Mouse (Mus musculus) cortical plate, adult 2 months (tissue): ENCODE measurements around the gene Fank1. TPM values are rescaled to one million over a fixed set of nuclear protein-coding genes. Genes with fewer than 3 reads are reported as not detected.
A peak's percentile ranks its signal among the peaks of the same experiment; 100 is the strongest.

ENCODE experiments used
- H3K27ac ChIP-seq: fragments of 200-500 bp; 2 replicates; pipeline ENCODE4 v1.5.1; 2012; ENCODE audit warnings: low read length, control low read depth, inconsistent platforms; ENCODE audit not compliant: insufficient read depth
- H3K4me1 ChIP-seq: fragments of 200-500 bp; 2 replicates; pipeline ENCODE4 v1.6.1; 2011; ENCODE audit warnings: low read length; ENCODE audit not compliant: control insufficient read depth, insufficient read depth
- H3K4me3 ChIP-seq: fragments of 200-500 bp; 2 replicates; pipeline ENCODE4 v1.5.1; 2011; ENCODE audit warnings: mild to moderate bottlenecking, low read length, control low read depth; ENCODE audit not compliant: insufficient read depth
- CTCF ChIP-seq: fragments of 200-500 bp; IDR thresholded peaks from 2 replicates; pipeline ENCODE4 v1.5.1; 2011; ENCODE audit warnings: mild to moderate bottlenecking, control low read depth, low read length; ENCODE audit not compliant: insufficient read depth; ENCODE audit errors: extremely low read depth
- POLR2A ChIP-seq: fragments of 200-500 bp; IDR thresholded peaks from 2 replicates; pipeline ENCODE4 v1.6.1; 2011; ENCODE audit warnings: mild to moderate bottlenecking, low read length, control low read depth; ENCODE audit not compliant: insufficient read depth; ENCODE audit errors: extremely low read depth
- polyA plus RNA-seq: library from polyadenylated mRNA; depleted of rRNA; stranded (reverse); fragments of >200 nt; gene quantifications from 2 replicates; pipeline ENCODE4 v1.2.3, GENCODE M21; 2012

The Fank1 gene
- polyA plus RNA-seq, 1 experiment: 5.8 TPM

GRCm38 (mm10) chr7:133765240-133765848 lies 11.3 kb upstream of the Fank1 start:
- H3K27ac ChIP-seq: no peak overlapping the region
- no peak for TF ChIP-seq CTCF
- TF ChIP-seq POLR2A: no peak
- no peak overlapping the region for H3K4me3 ChIP-seq
- H3K4me1 ChIP-seq: peaks cover 17% of the 10 kb centered on the region

DNA sequence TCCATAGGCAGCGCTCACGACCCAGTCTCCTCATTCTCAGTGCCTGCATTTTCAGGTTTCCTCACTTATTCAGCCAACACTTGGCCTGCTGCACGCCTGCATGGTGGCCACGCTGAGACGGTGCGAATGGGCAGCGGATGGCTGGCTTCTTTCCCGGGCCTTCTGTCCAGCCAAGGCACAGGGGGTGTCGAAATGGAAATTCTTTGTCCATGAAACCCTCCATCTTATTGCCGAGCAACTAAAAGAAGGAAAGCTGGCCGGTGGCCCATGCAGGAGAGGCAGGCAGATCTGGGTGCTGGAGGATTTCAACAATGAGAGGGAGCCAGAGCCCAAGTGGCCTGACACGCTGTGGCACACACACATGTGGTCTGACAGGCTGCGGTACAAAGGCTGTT lies 10.8 kb upstream of the Fank1 start:
- H3K27ac ChIP-seq: no peak overlapping the region
- peaks cover 17% of the 10 kb centered on the region for H3K4me1 ChIP-seq
- no peak overlapping the region for H3K4me3 ChIP-seq
- no peak for TF ChIP-seq POLR2A
- TF ChIP-seq CTCF: no peak

DNA sequence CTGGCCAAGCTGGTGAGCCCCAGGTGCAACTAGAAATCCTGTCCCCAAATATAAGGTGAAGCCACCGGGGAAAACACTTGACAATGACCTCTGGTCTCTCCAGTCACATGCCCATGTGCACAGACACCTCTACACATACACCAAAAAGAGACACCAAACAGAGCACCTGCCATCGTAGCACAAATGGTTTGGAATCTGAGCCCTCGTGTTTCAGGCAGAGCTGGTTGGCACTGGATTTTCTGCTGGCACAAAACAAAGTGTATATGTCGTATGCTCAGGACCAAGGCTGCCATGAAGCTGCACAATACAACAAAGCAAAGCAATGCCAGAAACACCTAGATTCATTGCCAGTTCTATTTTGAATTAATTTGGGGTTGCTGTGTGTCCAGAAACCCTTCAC lies 8.6 kb upstream of the Fank1 start:
- TF ChIP-seq CTCF (no peak), POLR2A (no peak)
- Histone ChIP-seq H3K27ac (peak overlapping the region; percentile 83), H3K4me1 (peaks cover 17% of the 10 kb centered on the region)

DNA sequence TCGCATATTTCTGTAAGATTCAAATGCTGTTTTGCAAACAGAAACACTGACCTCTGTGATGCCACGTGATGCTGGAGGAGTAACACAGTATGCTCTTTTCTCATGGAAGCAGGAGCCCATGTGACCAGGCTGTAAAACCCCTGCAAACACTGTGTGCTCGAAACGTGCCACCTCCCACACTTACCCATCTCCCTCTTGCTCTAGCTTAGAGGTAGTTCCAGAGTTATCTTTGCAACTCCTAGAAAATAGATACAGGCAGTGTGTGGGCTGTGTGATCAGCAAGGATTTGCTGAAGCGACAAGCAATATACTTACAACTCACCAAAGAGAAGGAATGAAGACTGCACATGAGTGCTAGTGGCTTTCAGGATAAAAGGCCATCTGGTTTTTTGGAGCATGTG lies 8.1 kb upstream of the Fank1 start:
- TF ChIP-seq POLR2A (no peak), CTCF (no peak)
- H3K27ac ChIP-seq: no peak overlapping the region
- H3K4me1 ChIP-seq: peaks cover 17% of the 10 kb centered on the region

More for the DNA sequence above, 8.6 kb upstream of the Fank1 start:
- H3K4me3 ChIP-seq: no peak overlapping the region

GRCm38 (mm10) chr7:133775179-133775578 lies 1.5 kb upstream of the Fank1 start:
- H3K4me3 ChIP-seq: peak overlapping the region; percentile 85
- TF ChIP-seq CTCF (no peak), POLR2A (no peak)
- H3K4me1 ChIP-seq: peaks cover 6% of the 10 kb centered on the region
- H3K27ac ChIP-seq: no peak overlapping the region

More for the DNA sequence above, 8.1 kb upstream of the Fank1 start:
- no peak overlapping the region for H3K4me3 ChIP-seq

DNA sequence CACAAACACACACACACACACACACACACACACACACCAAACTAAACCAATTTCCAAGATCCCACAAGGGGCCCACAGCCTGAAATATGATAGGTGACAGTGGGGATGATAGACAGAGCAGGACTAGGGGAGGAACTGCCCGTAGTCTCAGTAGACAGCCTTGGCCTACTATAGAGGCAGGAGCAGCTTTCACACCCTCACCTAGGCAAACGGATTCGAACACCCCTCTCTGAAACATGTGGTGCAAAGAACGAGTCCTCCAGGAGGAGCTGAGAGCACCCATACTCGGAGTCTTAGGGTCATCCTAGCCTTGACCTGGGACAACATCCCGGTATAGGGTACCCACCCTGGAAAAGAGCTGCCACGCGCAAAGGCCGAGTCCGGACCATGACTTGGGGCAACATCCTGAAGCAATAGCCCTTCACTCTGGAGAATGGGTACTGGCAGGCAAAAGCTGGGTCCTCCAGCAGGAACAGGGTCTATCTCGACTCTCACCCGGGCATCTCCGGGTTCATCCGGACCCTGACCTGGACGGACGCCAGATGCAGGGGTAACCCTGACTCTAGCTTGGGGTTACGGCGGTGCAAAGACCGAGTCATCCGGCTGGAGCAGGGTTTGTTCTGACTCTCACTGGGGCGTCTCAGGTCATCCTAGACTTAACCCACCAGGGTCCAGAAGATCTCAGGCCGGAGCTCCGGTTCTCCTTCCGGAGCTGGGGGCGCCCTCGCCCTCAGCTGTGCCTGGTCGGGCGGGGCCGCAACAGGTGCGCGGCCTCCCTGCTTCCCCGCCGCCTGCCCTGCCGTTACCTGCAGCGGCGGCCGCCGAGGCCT lies 650 bp upstream of the Fank1 start:
- Histone ChIP-seq H3K4me3 (peak overlapping the region; percentile 85), H3K27ac (peak overlapping the region; percentile 52; the same call in 1 of the 2 replicates), H3K4me1 (peaks cover 6% of the 10 kb centered on the region)
- TF ChIP-seq POLR2A: no peak
- TF ChIP-seq CTCF: no peak

- TF ChIP-seq POLR2A (no peak), CTCF (no peak)
- no peak overlapping the region for H3K4me3 ChIP-seq
- H3K27ac ChIP-seq: no peak overlapping the region
- no peaks in the 10 kb centered on the region for H3K4me1 ChIP-seq
These were observed 4.9 kb downstream of the Fank1 start for GRCm38 (mm10) chr7:133781583-133781982.

DNA sequence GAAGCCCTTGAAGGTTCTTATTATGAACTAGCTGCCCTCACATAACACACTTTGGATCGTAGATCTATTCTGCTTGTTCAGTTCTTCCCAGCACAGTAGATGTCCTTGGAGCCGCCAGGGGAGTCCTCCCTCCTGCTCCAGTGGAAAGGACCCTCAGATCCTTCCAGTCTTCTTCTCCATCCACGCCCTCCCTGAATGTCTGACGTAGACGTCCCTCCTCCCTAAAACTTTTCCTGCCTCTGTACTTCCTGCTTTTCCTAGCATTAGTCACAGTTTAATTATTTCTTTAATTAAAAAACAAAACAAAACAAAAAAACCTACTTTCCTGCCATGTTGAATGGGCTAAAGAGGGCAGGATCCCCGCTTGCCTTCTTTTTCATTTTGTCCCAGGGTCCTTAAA lies 5.3 kb downstream of the Fank1 start:
- H3K4me3 ChIP-seq: no peak overlapping the region
- no peaks in the 10 kb centered on the region for H3K4me1 ChIP-seq
- TF ChIP-seq POLR2A (no peak), CTCF (no peak)
- H3K27ac ChIP-seq: no peak overlapping the region

DNA sequence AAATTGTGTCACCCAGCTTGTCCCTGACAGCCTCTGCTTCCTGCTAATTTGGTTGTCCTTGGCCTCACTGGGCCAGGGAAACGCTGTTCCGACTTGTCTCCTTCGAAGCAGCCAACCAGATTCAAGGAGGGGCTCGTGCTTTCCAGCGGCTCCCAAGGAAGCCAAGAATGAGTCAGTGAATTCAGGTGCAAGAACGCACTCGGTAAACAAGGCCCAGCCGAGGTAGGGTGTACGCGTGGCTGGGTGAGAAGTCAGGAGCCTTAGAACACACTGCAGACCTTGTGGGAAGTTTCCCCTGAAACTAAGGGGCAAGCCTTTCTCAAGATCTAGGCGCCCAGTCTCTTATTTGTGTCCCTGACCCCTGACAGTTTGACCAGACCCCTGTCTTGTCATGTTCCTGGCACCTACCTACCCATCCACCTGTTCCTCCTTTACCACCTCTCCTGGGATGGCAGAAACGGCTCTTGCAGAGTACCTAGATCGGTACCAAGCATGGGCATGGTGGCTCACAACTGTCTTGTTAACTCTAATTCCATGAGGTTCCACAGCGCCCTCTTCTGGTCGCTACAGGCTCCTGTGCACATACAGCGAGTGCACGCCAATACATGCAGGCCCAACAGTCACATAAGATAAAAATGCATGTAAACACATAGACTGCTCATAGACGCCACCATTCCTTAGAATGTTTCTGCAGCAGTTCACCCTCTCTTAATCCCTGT lies 6.2 kb downstream of the Fank1 start, which contains the start of gene Dhx32:
Gene Dhx32, minus strand, starts transcription at position 10 of the 719 bp plus-strand sequence.
- H3K4me1 ChIP-seq: no peaks in the 10 kb centered on the region
- H3K27ac ChIP-seq: no peak within 1 kb of the TSS
- no peak within 1 kb of the TSS for H3K4me3 ChIP-seq
- peak; percentile 69 for TF ChIP-seq CTCF
- no peak for TF ChIP-seq POLR2A
